Mouse (Mus musculus) testis, adult 2 months (tissue): ENCODE data around the gene Msx2.

Experiments used
- CTCF ChIP-seq: fragments of 200-500 bp; IDR thresholded peaks from 2 replicates; pipeline ENCODE4 v1.5.1; 2012; ENCODE audit warnings: low read depth, mild to moderate bottlenecking, inconsistent platforms, low read length, moderate library complexity; ENCODE audit not compliant: control insufficient read depth, insufficient read depth, insufficient replicate concordance
- POLR2A ChIP-seq: fragments of 200-500 bp; IDR thresholded peaks from 2 replicates; pipeline ENCODE4 v1.6.1; 2012; ENCODE audit warnings: low read depth, mild to moderate bottlenecking, inconsistent platforms, low read length, moderate library complexity; ENCODE audit not compliant: control insufficient read depth

DNA sequence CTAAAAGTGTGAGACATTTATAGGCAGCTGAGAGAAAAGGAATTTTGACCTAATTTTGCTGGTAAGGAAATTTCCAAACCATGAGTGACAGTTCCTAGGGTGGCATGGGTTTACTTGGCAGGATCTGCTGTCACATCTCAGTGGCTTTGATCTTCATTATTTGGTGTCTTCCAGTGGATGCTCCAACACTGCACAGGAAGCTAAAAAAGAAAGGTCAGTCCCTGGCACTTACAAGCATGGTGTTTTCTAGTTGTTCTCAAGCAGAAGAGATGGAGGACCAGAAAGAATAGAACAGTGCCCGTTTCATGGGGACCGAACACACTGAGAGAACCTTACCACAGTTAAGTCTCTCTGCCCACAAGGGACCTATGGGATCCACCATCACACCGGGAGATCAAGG is 18.9 kb downstream of the Msx2 start:
- TF ChIP-seq CTCF (no peak), POLR2A (no peak)
